Mouse (Mus musculus) midbrain, embryonic 16.5 days (tissue): ENCODE data around the gene Usp36. TPM values are rescaled to one million over a fixed set of nuclear protein-coding genes. Genes with fewer than 3 reads are reported as not detected.

ENCODE experiments used
- ATAC-seq: fragments of 200-750 bp; cut with Nextera tagmentation; 2 replicates; pipeline ENCODE4 v1.8.0; 2017; ENCODE audit warnings: moderate TSS enrichment
- H3K27ac ChIP-seq: fragments of 300-500 bp; sonication (generic); 2 replicates; pipeline ENCODE4 v1.5.1; 2014; ENCODE audit warnings: mild to moderate bottlenecking, low read length, mixed read lengths
- H3K27me3 ChIP-seq: fragments of 300-500 bp; sonication (generic); 2 replicates; pipeline ENCODE4 v1.6.1; 2014; ENCODE audit warnings: low read depth, low read length, mixed read lengths; ENCODE audit not compliant: control insufficient read depth, insufficient read depth
- H3K36me3 ChIP-seq: fragments of 300-500 bp; sonication (generic); 2 replicates; pipeline ENCODE4 v1.6.1; 2014; ENCODE audit warnings: mild to moderate bottlenecking, low read length, moderate library complexity, mixed read lengths; ENCODE audit not compliant: control insufficient read depth, insufficient read depth
- H3K4me1 ChIP-seq: fragments of 300-500 bp; sonication (generic); 2 replicates; pipeline ENCODE4 v1.6.1; 2014; ENCODE audit warnings: mild to moderate bottlenecking, low read length, mixed read lengths; ENCODE audit not compliant: control insufficient read depth, insufficient read depth
- H3K4me2 ChIP-seq: fragments of 300-500 bp; sonication (generic); 2 replicates; pipeline ENCODE4 v1.6.1; 2014; ENCODE audit warnings: mild to moderate bottlenecking, low read length, mixed read lengths
- H3K4me3 ChIP-seq: fragments of 300-500 bp; sonication (generic); 2 replicates; pipeline ENCODE4 v1.5.1; 2014; ENCODE audit warnings: low read depth, mild to moderate bottlenecking, low read length, moderate library complexity, mixed read lengths
- H3K9ac ChIP-seq: fragments of 300-500 bp; sonication (generic); 2 replicates; pipeline ENCODE4 v1.6.1; 2014; ENCODE audit warnings: low read depth, low read length, mixed read lengths
- H3K9me3 ChIP-seq: fragments of 300-500 bp; sonication (generic); replicated peaks from 2 replicates; pipeline ENCODE4 v1.6.1; 2014; ENCODE audit warnings: mild to moderate bottlenecking, low read length, mixed read lengths; ENCODE audit not compliant: control insufficient read depth, poor library complexity, severe bottlenecking
- WGBS: fragments of 180-500 bp; shearing (Covaris S2); extraction: QIAGEN DNeasy Blood & Tissue Kit; methylation state at CpG from one replicate; pipeline ENCODE4 v1.1.7; 2014; 5-methylcytosine and 5-hydroxymethylcytosine counted together
- polyA plus RNA-seq: library from polyadenylated mRNA; unstranded; fragments of >200 nt; fragmentation: Nextera tagmentation; extraction: Ambion mirVana; gene quantifications from 2 replicates; pipeline ENCODE4 v1.2.1, GENCODE M21; 2015

Usp36 gene
- 17.7 and 18.8 TPM in 2 replicates for polyA plus RNA-seq

- ATAC-seq = peak; percentile 99
- Histone ChIP-seq H3K4me2 (peak within 1 kb of the TSS; percentile 90), H3K9me3 (no peaks in the 10 kb centered on the region), H3K27me3 (no peaks in the 10 kb centered on the region), H3K36me3 (peaks cover 9% of the 10 kb centered on the region), H3K27ac (peak within 1 kb of the TSS; percentile 82), H3K9ac (peak within 1 kb of the TSS; percentile 82), H3K4me3 (peak within 1 kb of the TSS; percentile 68), H3K4me1 (peaks cover 13% of the 10 kb centered on the region)
- WGBS = under 1% methylated on average over 68 of the region's 68 CpGs
Observed at GRCm38 (mm10) chr11:118289999-118290889, at the start of gene Usp36. Usp36 (minus strand) TSS chr11:118290244.

GRCm38 (mm10) chr11:118337491-118338168 is 47.6 kb upstream of the Usp36 start:
- peaks cover 10% of the 10 kb centered on the region for H3K4me1 ChIP-seq
- 85% methylated on average over 8 of the region's 8 CpGs for WGBS
- H3K36me3 ChIP-seq = no peaks in the 10 kb centered on the region
- no peak for ATAC-seq
- H3K27me3 ChIP-seq = no peaks in the 10 kb centered on the region
- no peak overlapping the region for H3K4me2 ChIP-seq
- no peaks in the 10 kb centered on the region for H3K9me3 ChIP-seq
- no peak overlapping the region for H3K27ac ChIP-seq
- no peak overlapping the region for H3K9ac ChIP-seq
- H3K4me3 ChIP-seq = no peak overlapping the region

GRCm38 (mm10) chr11:118333431-118333830 is 43.4 kb upstream of the Usp36 start:
- WGBS = 91% methylated on average over 17 of the region's 17 CpGs
- Histone ChIP-seq H3K27me3 (no peaks in the 10 kb centered on the region), H3K4me2 (no peak overlapping the region), H3K4me3 (no peak overlapping the region), H3K4me1 (no peaks in the 10 kb centered on the region; the same call in 1 of the 2 replicates), H3K36me3 (no peaks in the 10 kb centered on the region), H3K27ac (no peak overlapping the region), H3K9me3 (no peaks in the 10 kb centered on the region), H3K9ac (no peak overlapping the region)
- ATAC-seq = no peak

GRCm38 (mm10) chr11:118332376-118332775 is 42.3 kb upstream of the Usp36 start:
- no peak overlapping the region for H3K4me2 ChIP-seq
- H3K27me3 ChIP-seq = no peaks in the 10 kb centered on the region
- peaks cover 9% of the 10 kb centered on the region for H3K4me1 ChIP-seq
- H3K9ac ChIP-seq = no peak overlapping the region
- ATAC-seq = no peak
- 95% methylated on average over 11 of the region's 11 CpGs for WGBS
- H3K9me3 ChIP-seq = no peaks in the 10 kb centered on the region
- no peak overlapping the region for H3K4me3 ChIP-seq
- no peaks in the 10 kb centered on the region for H3K36me3 ChIP-seq
- H3K27ac ChIP-seq = no peak overlapping the region

GRCm38 (mm10) chr11:118330777-118331176 is 40.7 kb upstream of the Usp36 start:
- Histone ChIP-seq H3K4me1 (peaks cover 16% of the 10 kb centered on the region), H3K4me2 (no peak overlapping the region), H3K4me3 (no peak overlapping the region), H3K27ac (no peak overlapping the region), H3K36me3 (no peaks in the 10 kb centered on the region), H3K9me3 (no peaks in the 10 kb centered on the region), H3K9ac (no peak overlapping the region), H3K27me3 (no peaks in the 10 kb centered on the region)
- 95% methylated on average over 16 of the region's 16 CpGs for WGBS
- no peak for ATAC-seq

GRCm38 (mm10) chr11:118330361-118330760 is 40.3 kb upstream of the Usp36 start:
- Histone ChIP-seq H3K4me2 (no peak overlapping the region), H3K27me3 (no peaks in the 10 kb centered on the region), H3K27ac (no peak overlapping the region), H3K9me3 (no peaks in the 10 kb centered on the region), H3K4me1 (peaks cover 16% of the 10 kb centered on the region), H3K36me3 (no peaks in the 10 kb centered on the region), H3K9ac (no peak overlapping the region), H3K4me3 (no peak overlapping the region)
- WGBS = 92% methylated on average over 14 of the region's 14 CpGs
- ATAC-seq = no peak

GRCm38 (mm10) chr11:118328947-118329346 is 38.9 kb upstream of the Usp36 start:
- no peaks in the 10 kb centered on the region for H3K36me3 ChIP-seq
- WGBS = 89% methylated on average over 5 of the region's 5 CpGs
- no peak overlapping the region for H3K9ac ChIP-seq
- H3K4me3 ChIP-seq = no peak overlapping the region
- H3K4me1 ChIP-seq = peaks cover 16% of the 10 kb centered on the region
- no peaks in the 10 kb centered on the region for H3K27me3 ChIP-seq
- H3K27ac ChIP-seq = no peak overlapping the region
- ATAC-seq = no peak
- H3K4me2 ChIP-seq = no peak overlapping the region
- no peaks in the 10 kb centered on the region for H3K9me3 ChIP-seq

- ATAC-seq = no peak
- peak overlapping the region; percentile 83; the same call in 1 of the 2 replicates for H3K27ac ChIP-seq
Observed at GRCm38 (mm10) chr11:118328511-118328910, 38.5 kb upstream of the Usp36 start.

More at GRCm38 (mm10) chr11:118328511-118328910, 38.5 kb upstream of the Usp36 start:
- Histone ChIP-seq H3K4me2 (no peak overlapping the region), H3K9ac (no peak overlapping the region), H3K27me3 (no peaks in the 10 kb centered on the region), H3K9me3 (no peaks in the 10 kb centered on the region), H3K4me1 (peaks cover 16% of the 10 kb centered on the region), H3K4me3 (no peak overlapping the region), H3K36me3 (no peaks in the 10 kb centered on the region)
- 95% methylated on average over 6 of the region's 6 CpGs for WGBS
